Mouse (Mus musculus): Measurements from ENCODE around the gene Olfr1040. TPM values are rescaled to one million over a fixed set of nuclear protein-coding genes. Genes with fewer than 3 reads are reported as not detected.
"Not testable (repeated sequence)": the region's sequence is repeated elsewhere in the genome, so short reads cannot be mapped to it uniquely, and the experiment has no call there.

Gene Olfr1040
- polyA plus RNA-seq (2016; fragmentation: Nextera tagmentation; extraction: Ambion mirVana): not detected in 2 replicates

DNA sequence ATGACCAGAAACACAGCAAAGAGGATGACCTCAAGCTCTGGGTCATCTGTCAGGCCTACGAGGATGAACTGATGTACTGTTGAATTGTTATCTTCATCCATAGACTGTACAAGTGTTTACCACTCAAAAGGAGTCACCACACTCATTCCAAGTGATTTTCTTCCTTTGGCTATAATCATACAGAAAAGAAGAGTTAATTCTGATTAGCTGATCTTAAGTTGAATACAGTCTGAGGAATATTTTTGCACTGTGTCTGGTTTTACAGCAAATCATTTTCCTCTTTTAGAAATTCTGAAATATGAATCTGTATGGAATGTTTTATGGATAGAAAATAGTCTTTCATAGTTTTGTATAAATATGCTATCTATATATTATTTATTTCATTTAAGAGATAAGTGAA is at the start of gene Olfr1040:
Gene Olfr1040 (minus strand): TSS at position 101 of the 400 bp plus-strand sequence.
- Histone ChIP-seq H3K27ac (no peak within 1 kb of the TSS), H3K36me3 (no peaks in the 10 kb centered on the region), H3K4me1 (no peaks in the 10 kb centered on the region), H3K4me3 (no peak within 1 kb of the TSS), H3K9me3 (no peaks in the 10 kb centered on the region), H3K4me2 (replicated peaks) (no peak within 1 kb of the TSS), H3K27me3 (replicated peaks) (no peaks in the 10 kb centered on the region), H3K9ac (no peak within 1 kb of the TSS)
- ATAC-seq (ENCODE audit: low FRiP score, low read depth): no peak
- WGBS: 88% methylated on average over 1 of the region's 1 CpGs

GRCm38 (mm10) chr2:86195863-86196262 is 49.3 kb upstream of the Olfr1040 start:
- WGBS: 69% methylated on average over 1 of the region's 1 CpGs
- Histone ChIP-seq H3K9me3 (no peaks in the 10 kb centered on the region), H3K36me3 (no peaks in the 10 kb centered on the region), H3K9ac (no peak overlapping the region), H3K27me3 (replicated peaks) (no peaks in the 10 kb centered on the region), H3K4me1 (no peaks in the 10 kb centered on the region), H3K27ac (no peak overlapping the region), H3K4me3 (no peak overlapping the region), H3K4me2 (replicated peaks) (no peak overlapping the region)
- ATAC-seq (ENCODE audit: low FRiP score, low read depth): no peak

DNA sequence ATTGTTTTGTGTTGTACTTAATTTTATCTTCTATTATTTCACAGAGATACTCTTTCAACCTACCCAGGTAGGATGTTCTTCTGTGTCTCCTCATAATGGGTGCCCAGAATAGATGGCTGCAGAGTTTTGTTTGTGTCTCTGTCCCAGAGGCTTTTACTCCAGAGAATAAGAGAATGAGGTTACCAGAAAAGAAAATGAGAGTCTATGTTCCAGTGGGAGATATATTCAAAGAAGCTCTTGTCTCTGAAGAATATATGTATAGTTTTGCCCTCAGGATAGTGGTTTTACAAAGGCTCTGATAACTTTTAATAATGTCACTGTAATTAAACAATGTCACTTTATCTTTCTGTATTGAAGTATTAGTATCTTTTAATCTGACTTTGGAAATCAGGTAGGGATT is 39.1 kb upstream of the Olfr1040 start, which contains the start of gene Olfr52:
Gene Olfr52 (minus strand): TSS at position 101 of the 400 bp plus-strand sequence.
- no peak within 1 kb of the TSS for H3K27ac ChIP-seq
- no peak within 1 kb of the TSS for H3K9ac ChIP-seq
- H3K4me2 ChIP-seq (replicated peaks): no peak within 1 kb of the TSS
- H3K9me3 ChIP-seq: no peaks in the 10 kb centered on the region
- no peaks in the 10 kb centered on the region for H3K36me3 ChIP-seq
- no peak for ATAC-seq (ENCODE audit: low FRiP score, low read depth)
- H3K27me3 ChIP-seq (replicated peaks): no peaks in the 10 kb centered on the region
- no peak within 1 kb of the TSS for H3K4me3 ChIP-seq
- no peaks in the 10 kb centered on the region for H3K4me1 ChIP-seq

GRCm38 (mm10) chr2:86179950-86180349 is 33.4 kb upstream of the Olfr1040 start:
- Histone ChIP-seq H3K36me3 (no peaks in the 10 kb centered on the region), H3K9me3 (no peaks in the 10 kb centered on the region), H3K27me3 (replicated peaks) (no peaks in the 10 kb centered on the region), H3K4me1 (no peaks in the 10 kb centered on the region), H3K9ac (no peak overlapping the region), H3K4me2 (replicated peaks) (no peak overlapping the region), H3K27ac (no peak overlapping the region), H3K4me3 (no peak overlapping the region)
- WGBS: 84% methylated on average over 3 of the region's 3 CpGs
- no peak for ATAC-seq (ENCODE audit: low FRiP score, low read depth)

- Histone ChIP-seq H3K4me1 (no peaks in the 10 kb centered on the region), H3K27me3 (replicated peaks) (no peaks in the 10 kb centered on the region), H3K4me2 (replicated peaks) (no peak within 1 kb of the TSS), H3K9me3 (no peaks in the 10 kb centered on the region), H3K9ac (no peak within 1 kb of the TSS), H3K4me3 (no peak within 1 kb of the TSS), H3K27ac (no peak within 1 kb of the TSS), H3K36me3 (no peaks in the 10 kb centered on the region)
- ATAC-seq (ENCODE audit: low FRiP score, low read depth): no peak
Measured at GRCm38 (mm10) chr2:86177720-86178119, 31.2 kb upstream of the Olfr1040 start, which contains the start of gene Olfr1044. Gene Olfr1044 (minus strand): TSS chr2:86177820.

GRCm38 (mm10) chr2:86175422-86175821 is 28.9 kb upstream of the Olfr1040 start:
- not testable (repeated sequence) for H3K27me3 ChIP-seq (replicated peaks); H3K4me2 ChIP-seq (replicated peaks); H3K27ac ChIP-seq; H3K4me3 ChIP-seq; H3K4me1 ChIP-seq; H3K9me3 ChIP-seq; ATAC-seq (ENCODE audit: low FRiP score, low read depth); H3K36me3 ChIP-seq; H3K9ac ChIP-seq
- 83% methylated on average over 7 of the region's 7 CpGs for WGBS

GRCm38 (mm10) chr2:86167422-86167821 is 20.9 kb upstream of the Olfr1040 start, which contains the start of gene Olfr1043:
Gene Olfr1043 (minus strand): TSS chr2:86167522.
- Histone ChIP-seq H3K4me2 (replicated peaks) (no peak within 1 kb of the TSS), H3K9ac (no peak within 1 kb of the TSS), H3K36me3 (no peaks in the 10 kb centered on the region), H3K27ac (no peak within 1 kb of the TSS), H3K4me3 (no peak within 1 kb of the TSS), H3K9me3 (no peaks in the 10 kb centered on the region), H3K4me1 (no peaks in the 10 kb centered on the region), H3K27me3 (replicated peaks) (no peaks in the 10 kb centered on the region)
- no peak for ATAC-seq (ENCODE audit: low FRiP score, low read depth)
- WGBS: 93% methylated on average over 2 of the region's 2 CpGs

DNA sequence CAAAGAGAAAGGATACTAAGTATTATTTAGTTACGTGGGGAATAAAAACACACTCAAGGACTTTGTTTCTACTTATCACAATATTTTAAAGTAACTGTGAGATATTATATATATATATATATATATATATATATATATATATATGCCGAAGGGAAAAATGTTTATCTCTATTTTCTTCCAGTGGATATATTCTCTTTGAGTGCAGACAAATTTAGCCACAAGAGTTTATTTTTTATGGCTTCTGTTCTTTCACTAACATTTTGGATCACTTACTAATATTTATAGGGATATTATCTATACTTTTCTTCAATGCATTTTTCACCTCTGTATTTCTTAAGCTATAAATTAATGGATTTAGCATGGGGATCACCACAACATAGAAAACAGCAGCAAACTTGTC is 15.2 kb upstream of the Olfr1040 start, which contains the start of gene Olfr1042:
Gene Olfr1042 (minus strand): TSS at position 101 of the 400 bp plus-strand sequence.
- 90% methylated on average over 2 of the region's 2 CpGs for WGBS
- Histone ChIP-seq H3K4me3 (no peak within 1 kb of the TSS), H3K4me2 (replicated peaks) (no peak within 1 kb of the TSS), H3K9me3 (no peaks in the 10 kb centered on the region), H3K27ac (no peak within 1 kb of the TSS), H3K36me3 (no peaks in the 10 kb centered on the region), H3K9ac (no peak within 1 kb of the TSS), H3K27me3 (replicated peaks) (no peaks in the 10 kb centered on the region), H3K4me1 (no peaks in the 10 kb centered on the region)
- no peak for ATAC-seq (ENCODE audit: low FRiP score, low read depth)

DNA sequence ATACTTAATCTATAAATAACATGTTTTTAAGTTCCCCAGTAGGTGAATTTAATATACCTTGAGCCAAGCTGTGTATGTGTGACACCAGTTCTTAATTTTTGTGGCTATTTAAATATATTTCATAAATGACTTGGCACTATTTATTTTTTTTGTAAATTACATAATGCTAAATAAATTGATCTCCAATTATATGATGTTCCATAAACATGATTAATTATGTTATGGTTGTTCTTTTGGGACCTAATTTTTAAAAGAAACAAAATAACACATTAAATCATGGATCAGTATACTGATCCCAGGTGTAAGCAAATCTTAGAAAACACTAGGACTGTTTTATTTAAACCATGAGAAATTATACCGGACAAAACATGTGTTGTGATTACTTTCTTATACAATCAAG is 10.7 kb downstream of the Olfr1040 start, which contains the start of gene Olfr1039:
Gene Olfr1039 (minus strand): TSS at position 101 of the 400 bp plus-strand sequence.
- H3K9ac ChIP-seq: no peak within 1 kb of the TSS
- no peaks in the 10 kb centered on the region for H3K9me3 ChIP-seq
- 91% methylated on average over 1 of the region's 1 CpGs for WGBS
- H3K27me3 ChIP-seq (replicated peaks): no peaks in the 10 kb centered on the region
- H3K4me3 ChIP-seq: no peak within 1 kb of the TSS
- H3K27ac ChIP-seq: no peak within 1 kb of the TSS
- no peak within 1 kb of the TSS for H3K4me2 ChIP-seq (replicated peaks)
- H3K4me1 ChIP-seq: no peaks in the 10 kb centered on the region
- ATAC-seq (ENCODE audit: low FRiP score, low read depth): no peak
- no peaks in the 10 kb centered on the region for H3K36me3 ChIP-seq

Other genes with a start within 250 kb of the Olfr1040 start
- gene Olfr1024, start 241.7 kb downstream of the Olfr1040 start, polyA plus RNA-seq (2016; fragmentation: Nextera tagmentation; extraction: Ambion mirVana): not detected in 2 replicates
- not detected in 2 replicates for gene Olfr1025-ps1, start 231.5 kb downstream of the Olfr1040 start, polyA plus RNA-seq (2016; fragmentation: Nextera tagmentation; extraction: Ambion mirVana)
- not detected in 2 replicates for gene Olfr1026, start 225.2 kb downstream of the Olfr1040 start, polyA plus RNA-seq (2016; fragmentation: Nextera tagmentation; extraction: Ambion mirVana)
- gene Olfr1028, start 196.3 kb downstream of the Olfr1040 start, polyA plus RNA-seq (2016; fragmentation: Nextera tagmentation; extraction: Ambion mirVana): not detected in 2 replicates
- gene Olfr1029, start 172.8 kb downstream of the Olfr1040 start, polyA plus RNA-seq (2016; fragmentation: Nextera tagmentation; extraction: Ambion mirVana): not detected in 2 replicates
- gene Olfr1030, start 167.5 kb downstream of the Olfr1040 start, polyA plus RNA-seq (2016; fragmentation: Nextera tagmentation; extraction: Ambion mirVana): not detected in 2 replicates
- gene Olfr1031, start 156.4 kb downstream of the Olfr1040 start, polyA plus RNA-seq (2016; fragmentation: Nextera tagmentation; extraction: Ambion mirVana): not detected in 2 replicates
- gene Olfr1032, start 141.2 kb downstream of the Olfr1040 start, polyA plus RNA-seq (2016; fragmentation: Nextera tagmentation; extraction: Ambion mirVana): not detected in 2 replicates
- gene Olfr1033, start 126.1 kb downstream of the Olfr1040 start, polyA plus RNA-seq (2016; fragmentation: Nextera tagmentation; extraction: Ambion mirVana): not detected in 2 replicates
- gene Olfr1034, start 100.9 kb downstream of the Olfr1040 start, polyA plus RNA-seq (2016; fragmentation: Nextera tagmentation; extraction: Ambion mirVana): not detected in 2 replicates
- not detected in 2 replicates for gene Olfr1036, start 72.7 kb downstream of the Olfr1040 start, polyA plus RNA-seq (2016; fragmentation: Nextera tagmentation; extraction: Ambion mirVana)
- gene Olfr1037, start 59.3 kb downstream of the Olfr1040 start, polyA plus RNA-seq (2016; fragmentation: Nextera tagmentation; extraction: Ambion mirVana): not detected in 2 replicates
- gene Olfr1039, start 10.8 kb downstream of the Olfr1040 start, polyA plus RNA-seq (2016; fragmentation: Nextera tagmentation; extraction: Ambion mirVana): not detected in 2 replicates
- not detected in 2 replicates for gene Olfr1042, start 15.1 kb upstream of the Olfr1040 start, polyA plus RNA-seq (2016; fragmentation: Nextera tagmentation; extraction: Ambion mirVana)
- gene Olfr1043, start 20.8 kb upstream of the Olfr1040 start, polyA plus RNA-seq (2016; fragmentation: Nextera tagmentation; extraction: Ambion mirVana): not detected in 2 replicates
- not detected in 2 replicates for gene Olfr1044, start 31.1 kb upstream of the Olfr1040 start, polyA plus RNA-seq (2016; fragmentation: Nextera tagmentation; extraction: Ambion mirVana)
- not detected in 2 replicates for gene Olfr52, start 39.0 kb upstream of the Olfr1040 start, polyA plus RNA-seq (2016; fragmentation: Nextera tagmentation; extraction: Ambion mirVana)
- not detected in 2 replicates for gene Olfr1045, start 56.3 kb upstream of the Olfr1040 start, polyA plus RNA-seq (2016; fragmentation: Nextera tagmentation; extraction: Ambion mirVana)
- not detected in 2 replicates for gene Olfr1046, start 72.6 kb upstream of the Olfr1040 start, polyA plus RNA-seq (2016; fragmentation: Nextera tagmentation; extraction: Ambion mirVana)
- not detected in 2 replicates for gene Olfr1047, start 84.7 kb upstream of the Olfr1040 start, polyA plus RNA-seq (2016; fragmentation: Nextera tagmentation; extraction: Ambion mirVana)
- not detected in 2 replicates for gene Olfr1048, start 93.6 kb upstream of the Olfr1040 start, polyA plus RNA-seq (2016; fragmentation: Nextera tagmentation; extraction: Ambion mirVana)
- not detected in 2 replicates for gene Olfr1049, start 111.6 kb upstream of the Olfr1040 start, polyA plus RNA-seq (2016; fragmentation: Nextera tagmentation; extraction: Ambion mirVana)
- not detected in 2 replicates for gene Olfr1051, start 132.4 kb upstream of the Olfr1040 start, polyA plus RNA-seq (2016; fragmentation: Nextera tagmentation; extraction: Ambion mirVana)
- not detected in 2 replicates for gene Olfr1052, start 145.7 kb upstream of the Olfr1040 start, polyA plus RNA-seq (2016; fragmentation: Nextera tagmentation; extraction: Ambion mirVana)
- not detected in 2 replicates for gene Olfr1053, start 168.6 kb upstream of the Olfr1040 start, polyA plus RNA-seq (2016; fragmentation: Nextera tagmentation; extraction: Ambion mirVana)
- gene Olfr1054, start 188.7 kb upstream of the Olfr1040 start, polyA plus RNA-seq (2016; fragmentation: Nextera tagmentation; extraction: Ambion mirVana): not detected in 2 replicates
- gene Olfr1055, start 203.6 kb upstream of the Olfr1040 start, polyA plus RNA-seq (2016; fragmentation: Nextera tagmentation; extraction: Ambion mirVana): not detected in 2 replicates
- gene Olfr1056, start 215.7 kb upstream of the Olfr1040 start, polyA plus RNA-seq (2016; fragmentation: Nextera tagmentation; extraction: Ambion mirVana): not detected in 2 replicates
- not detected in 2 replicates for gene Olfr1057, start 231.7 kb upstream of the Olfr1040 start, polyA plus RNA-seq (2016; fragmentation: Nextera tagmentation; extraction: Ambion mirVana)
- gene Olfr1058, start 241.8 kb upstream of the Olfr1040 start, polyA plus RNA-seq (2016; fragmentation: Nextera tagmentation; extraction: Ambion mirVana): not detected in 2 replicates